Mouse (Mus musculus) brain, embryonic 14.5 days (tissue): ENCODE data around the gene Ryr1.

Source experiments
- CTCF ChIP-seq: fragments of 200-500 bp; IDR thresholded peaks from 2 replicates; pipeline ENCODE4 v1.5.1; 2012; ENCODE audit warnings: inconsistent platforms, mild to moderate bottlenecking, moderate library complexity, borderline replicate concordance; ENCODE audit not compliant: insufficient read depth, insufficient read length; ENCODE audit errors: extremely low read depth
- POLR2A ChIP-seq: fragments of 200-500 bp; IDR thresholded peaks from 2 replicates; pipeline ENCODE4 v1.6.1; 2012; ENCODE audit warnings: mild to moderate bottlenecking, inconsistent platforms, borderline replicate concordance; ENCODE audit not compliant: poor library complexity, insufficient read depth, insufficient read length, severe bottlenecking; ENCODE audit errors: extremely low read depth

DNA sequence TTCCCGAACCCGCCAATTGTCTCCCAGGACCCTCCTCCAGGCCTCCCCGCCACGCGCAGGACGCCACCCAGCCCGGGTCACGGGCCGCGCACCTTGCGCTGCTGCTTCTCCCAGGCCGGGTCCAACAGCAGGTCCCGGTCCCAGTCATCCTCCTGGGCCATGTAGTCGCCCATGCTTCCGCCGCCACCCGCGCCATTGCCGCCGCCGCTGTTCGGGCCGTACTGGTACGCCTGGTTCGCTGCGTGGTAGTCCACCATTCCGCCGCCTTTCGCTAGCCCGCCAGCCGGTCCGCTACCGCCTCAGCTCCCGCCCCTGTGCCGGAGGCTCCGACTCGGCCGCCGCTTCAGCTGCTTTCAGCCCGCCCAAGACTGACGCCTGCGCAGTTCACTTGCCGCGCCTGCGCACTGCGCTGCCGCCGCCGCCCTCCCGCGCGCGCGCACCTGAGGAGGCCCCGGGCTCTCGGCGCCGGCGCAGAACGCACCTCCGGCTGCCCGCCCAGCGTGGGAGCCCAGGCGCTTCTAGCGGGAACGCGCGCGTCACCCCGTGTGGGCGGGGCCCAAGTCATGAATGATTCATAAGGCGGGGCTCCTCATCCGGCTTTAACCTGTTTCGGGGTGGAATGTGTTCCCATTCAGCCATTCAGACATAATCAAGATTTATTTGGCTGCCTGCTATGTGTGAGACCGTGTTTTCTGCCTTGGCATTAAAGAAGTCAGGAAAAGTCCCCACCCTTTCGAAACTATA is 162.9 kb downstream of the Ryr1 start, which contains the start of gene Actn4:
- no peak for TF ChIP-seq CTCF
- TF ChIP-seq POLR2A: peak; percentile 96
